Mouse (Mus musculus) heart, adult 2 months (tissue): ENCODE measurements at regions not wholly inside any gene's neighbourhood (a gene's known extent, or its start where the extent isn't known, plus 50 kb on each side); places are given as distances from the start of the nearest gene placed in this dataset.

Experiments
- CTCF ChIP-seq: fragments of 200-600 bp; IDR thresholded peaks from 2 replicates; pipeline ENCODE4 v1.8.1; 2022; ENCODE audit warnings: antibody characterized with exemption, mild to moderate bottlenecking, moderate library complexity
- POLR2A ChIP-seq: fragments of 200-500 bp; IDR thresholded peaks from 2 replicates; pipeline ENCODE4 v1.6.1; 2011; ENCODE audit warnings: mild to moderate bottlenecking, low read depth, low read length, control low read depth; ENCODE audit not compliant: insufficient read depth

GRCm38 (mm10) chr14:24838219-24838618 lies 351.3 kb downstream of the Rps24 start:
- no peak for TF ChIP-seq CTCF
- no peak for TF ChIP-seq POLR2A
